Mouse (Mus musculus) c-Kit-positive CD71-negative TER-119-negative erythroid progenitor cells, embryonic 14.5 days (primary cell): Measurements from ENCODE around the gene Kmt2b.
A peak's percentile ranks its signal among the peaks of the same experiment; 100 is the strongest.

Source experiments
- DNase-seq: peaks from one replicate; pipeline ENCODE4 v3.0.0-alpha.2; 2013; ENCODE audit warnings: low read depth

Gene Kmt2b

DNA sequence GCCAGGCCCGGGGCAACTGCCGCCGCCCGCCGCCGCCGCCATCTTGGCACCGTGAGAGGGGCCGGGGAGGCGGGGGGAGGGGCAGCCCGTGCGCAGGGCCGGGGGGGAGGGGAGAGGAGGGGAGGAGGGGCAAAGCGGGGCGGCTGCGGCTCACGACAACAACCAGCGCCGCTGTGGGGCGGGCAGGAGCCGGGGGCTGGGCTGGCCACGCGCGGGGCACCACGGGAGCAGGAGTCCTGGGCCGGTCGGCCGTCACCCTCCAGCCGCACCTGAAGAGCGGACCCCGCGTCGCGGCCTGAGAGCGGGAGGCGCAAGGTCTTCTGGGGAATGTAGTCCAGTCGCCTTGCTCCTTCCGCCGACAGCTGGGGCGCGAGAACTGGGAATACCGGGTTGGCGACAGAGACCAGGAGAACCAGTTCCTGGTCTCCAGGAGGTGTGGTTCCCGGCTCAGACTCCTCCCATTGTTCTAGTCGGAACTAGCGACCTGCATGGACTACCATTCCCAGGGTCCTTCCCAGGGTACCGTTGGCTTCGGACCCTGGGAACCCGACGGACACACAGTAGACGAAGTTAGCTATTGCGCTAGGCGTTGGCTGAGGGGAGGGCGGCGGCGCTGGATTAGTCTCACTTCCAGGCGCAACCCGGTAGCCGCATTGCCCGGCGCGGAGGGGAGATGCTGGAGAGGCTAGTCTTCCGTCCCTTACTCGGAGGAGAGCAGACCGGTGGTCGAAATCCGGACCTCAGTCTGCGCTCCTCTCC is at the start of gene Kmt2b:
Gene Kmt2b (minus strand): TSS at position 51 of the 759 bp plus-strand sequence.
- DNase-seq: peak; percentile 82

DNA sequence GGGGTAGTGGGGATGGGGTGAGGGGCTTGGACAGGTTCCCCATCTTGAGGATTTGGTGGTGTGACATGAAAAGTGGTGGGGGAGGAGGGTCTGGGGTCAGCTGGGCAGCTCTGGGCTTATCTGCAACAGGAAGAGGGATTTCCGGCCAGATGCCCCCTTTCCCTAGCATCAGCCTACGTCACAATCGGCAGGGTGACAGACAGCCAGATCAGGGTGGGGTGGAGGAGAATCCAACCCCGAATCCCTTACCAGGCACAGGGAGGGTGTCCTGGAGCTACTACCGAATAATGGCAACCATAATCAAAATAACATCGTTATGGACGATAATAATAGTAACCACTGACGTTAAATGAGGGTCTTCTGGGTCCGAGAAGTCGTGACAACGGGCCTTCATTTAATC is 47.9 kb upstream of the Kmt2b start:
- DNase-seq: no peak

GRCm38 (mm10) chr7:30635752-30636151 is 47.2 kb upstream of the Kmt2b start, which contains the start of gene Etv2:
Gene Etv2, minus strand, starts transcription at chr7:30635852.
- no peak for DNase-seq

GRCm38 (mm10) chr7:30634621-30635020 is 46.1 kb upstream of the Kmt2b start:
- DNase-seq: peak; percentile 47

- no peak for DNase-seq
Observed at GRCm38 (mm10) chr7:30633762-30634412, 45.4 kb upstream of the Kmt2b start.

- DNase-seq: no peak
Observed at GRCm38 (mm10) chr7:30629013-30629412, 40.5 kb upstream of the Kmt2b start.

DNA sequence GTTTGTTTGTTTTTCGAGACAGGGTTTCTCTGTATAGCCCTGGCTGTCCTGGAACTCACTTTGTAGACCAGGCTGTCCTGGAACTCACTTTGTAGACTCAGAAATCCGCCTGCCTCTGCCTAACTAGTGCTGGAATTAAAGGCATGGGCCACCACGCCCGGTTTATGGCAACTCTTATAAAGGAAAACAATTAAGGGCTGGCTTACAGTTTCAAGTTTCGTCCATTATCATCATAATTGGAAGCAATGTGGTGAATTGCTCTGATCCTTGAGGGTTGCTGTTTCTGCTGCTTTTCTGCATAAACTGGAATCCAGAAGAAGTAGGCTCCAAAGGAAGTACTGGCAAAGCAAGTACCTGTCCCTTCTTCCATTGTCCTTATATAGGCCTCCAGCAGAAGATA is 38.1 kb upstream of the Kmt2b start:
- DNase-seq: no peak

- DNase-seq: peak; percentile 84
Observed at GRCm38 (mm10) chr7:30625530-30626384, 37.2 kb upstream of the Kmt2b start, which contains the start of gene Cox6b1. Gene Cox6b1, minus strand, starts transcription at chr7:30626151.

DNA sequence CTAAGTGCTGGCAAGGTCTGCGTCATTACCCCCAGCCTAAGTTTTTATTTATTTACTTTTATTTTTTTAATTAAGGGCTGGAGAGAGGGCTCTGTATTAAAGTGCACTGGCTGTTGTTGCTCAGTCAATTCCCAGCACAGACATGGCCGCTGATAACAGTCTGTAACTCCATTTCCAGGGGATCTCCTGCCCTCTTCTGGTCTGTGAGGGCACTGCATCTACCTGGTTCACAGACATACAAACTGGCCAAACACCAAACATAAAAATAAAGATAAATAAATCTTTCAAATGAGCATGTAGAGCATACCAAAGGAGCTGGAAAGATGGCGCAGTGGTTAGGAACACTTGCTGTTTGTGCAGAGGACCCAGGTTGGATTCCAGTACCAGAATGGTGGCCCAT is 30.7 kb upstream of the Kmt2b start:
- DNase-seq: no peak

DNA sequence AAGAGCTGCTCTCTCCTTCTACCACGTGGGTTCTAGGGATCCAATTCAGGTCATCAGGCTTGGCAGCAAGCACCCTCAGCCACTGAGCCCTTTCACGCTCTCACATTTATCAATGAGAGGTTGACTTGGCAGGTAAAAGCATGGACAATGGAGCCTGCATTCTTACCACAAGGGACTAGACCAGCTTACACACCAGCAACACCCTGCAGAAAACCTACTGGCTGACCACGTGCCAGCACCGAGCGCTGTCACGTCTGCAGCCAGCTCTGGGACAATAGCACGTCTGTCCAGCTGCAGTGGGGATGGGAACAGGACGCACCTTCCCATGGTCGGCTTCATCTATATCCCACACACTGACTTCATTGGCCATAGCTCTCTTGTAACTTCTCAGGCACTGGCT is 30.1 kb upstream of the Kmt2b start:
- no peak for DNase-seq

DNA sequence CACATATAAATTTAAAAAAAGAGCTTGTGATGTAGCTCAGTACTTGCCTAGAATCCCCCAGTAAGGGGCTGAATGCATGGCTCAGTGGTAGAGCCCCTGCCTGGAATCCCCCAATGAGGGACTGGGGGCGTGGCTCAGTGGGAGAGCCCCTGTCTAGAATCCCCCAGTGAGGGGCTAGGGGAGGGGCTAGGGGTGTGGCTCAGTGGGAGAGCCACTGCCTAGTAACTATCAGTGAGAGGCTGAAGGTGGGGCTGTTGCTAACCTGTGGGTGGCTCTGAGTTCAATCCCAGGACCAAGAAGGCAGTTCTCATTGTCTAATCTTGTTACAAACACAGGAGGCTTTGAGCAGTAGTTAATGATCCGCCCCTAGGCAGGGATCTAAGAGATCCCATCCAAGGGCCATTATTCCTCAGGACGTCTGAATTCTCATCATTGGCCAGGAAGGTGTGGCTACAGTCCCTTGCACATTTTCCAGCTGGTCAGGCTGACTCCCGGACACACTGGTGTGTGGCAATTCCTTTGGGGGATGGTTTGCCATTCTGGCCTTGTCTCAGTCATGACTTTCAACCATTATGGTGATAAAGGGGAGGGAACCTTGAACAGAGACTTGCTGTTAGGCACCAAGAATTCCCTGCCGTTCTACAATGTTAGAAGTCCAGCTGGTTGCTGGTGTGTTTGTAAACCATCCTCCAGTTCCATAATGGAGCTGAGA is 26.7 kb upstream of the Kmt2b start:
- DNase-seq: no peak

DNA sequence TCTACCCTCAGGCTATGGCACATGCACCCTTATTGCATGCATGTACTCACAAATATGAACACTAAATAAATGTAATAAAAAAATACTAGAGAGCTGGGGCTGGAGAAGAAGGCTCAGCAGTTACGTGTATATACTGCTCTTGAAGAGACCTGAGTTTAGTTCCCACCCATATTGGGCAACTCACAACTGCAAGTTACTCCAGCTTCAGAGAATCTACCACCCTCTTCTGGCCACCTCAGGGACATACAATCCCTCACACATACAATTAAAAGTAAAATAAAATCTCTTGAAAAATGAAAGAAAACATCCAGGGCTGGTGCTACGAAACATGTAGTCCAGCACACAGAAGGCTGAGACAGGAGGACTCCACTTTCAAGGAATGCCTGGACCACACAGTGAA is 25.9 kb upstream of the Kmt2b start:
- DNase-seq: no peak

DNA sequence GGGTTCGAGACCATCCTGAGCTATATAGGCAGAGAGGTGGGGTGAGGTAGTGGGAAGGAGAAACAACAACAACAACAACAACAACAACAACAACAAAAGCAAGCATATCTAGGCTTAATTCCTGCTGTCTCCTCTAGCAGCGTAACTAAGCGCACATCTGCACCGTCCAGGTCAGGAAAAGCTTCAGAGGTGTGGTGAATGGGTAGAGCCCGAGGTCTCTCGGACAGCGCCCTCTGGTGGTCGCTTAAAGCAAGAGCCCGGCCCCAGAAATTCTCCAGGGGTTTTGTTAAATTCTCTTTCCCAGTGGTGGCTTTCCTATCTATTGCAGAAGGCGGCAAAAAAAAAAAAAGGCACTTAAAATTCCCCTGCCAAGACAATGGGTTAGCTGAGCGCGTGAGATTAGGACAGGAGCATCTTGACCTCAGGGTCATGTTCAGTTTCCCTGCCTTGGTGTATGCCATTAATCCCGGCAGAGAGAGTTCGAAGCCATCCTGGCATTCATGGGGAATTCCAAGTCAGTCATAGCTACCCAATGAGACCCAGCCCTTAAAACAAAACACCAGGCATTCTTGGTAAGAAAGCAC is 25.1 kb upstream of the Kmt2b start:
- peak; percentile 60 for DNase-seq

DNA sequence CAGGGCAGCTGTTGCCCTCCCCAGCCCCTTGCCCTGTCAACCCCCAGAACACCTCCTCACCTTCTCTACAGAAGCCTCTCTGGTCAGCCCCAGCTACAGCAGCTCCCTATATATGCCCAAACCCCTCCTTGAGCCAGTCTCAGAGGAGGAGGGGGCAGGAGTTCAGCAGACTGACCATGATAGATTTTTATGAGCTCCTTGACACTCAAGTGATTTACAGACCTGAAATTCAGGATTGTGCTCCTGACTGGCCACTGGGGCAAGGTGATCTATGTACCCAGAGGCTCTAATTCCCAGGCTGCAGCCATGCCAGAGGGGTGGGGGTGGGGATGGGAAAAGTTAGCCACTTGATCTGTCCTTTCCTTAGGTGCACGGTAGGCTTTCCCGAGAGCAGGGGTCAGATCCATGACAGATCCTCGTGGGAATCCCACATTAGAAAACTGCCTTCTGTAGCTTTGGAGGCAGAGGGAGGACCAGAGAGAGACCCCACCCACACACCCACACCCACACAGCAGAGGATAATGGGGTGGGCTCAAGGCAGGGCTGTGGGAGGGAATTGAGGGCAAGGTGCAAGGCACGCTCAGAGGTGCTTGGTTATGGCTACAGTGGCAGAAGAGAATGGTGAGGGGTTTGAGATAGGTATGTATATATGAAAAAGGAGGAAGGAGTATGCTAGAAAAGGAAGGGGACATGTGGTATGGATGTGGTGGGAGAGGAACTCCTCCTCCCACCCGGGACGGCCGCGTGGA is 24.3 kb upstream of the Kmt2b start, which contains the start of gene Upk1a:
Gene Upk1a (minus strand): TSS at position 194 of the 749 bp plus-strand sequence.
- no peak for DNase-seq

- no peak for DNase-seq
Observed at GRCm38 (mm10) chr7:30610043-30610442, 21.5 kb upstream of the Kmt2b start.

DNA sequence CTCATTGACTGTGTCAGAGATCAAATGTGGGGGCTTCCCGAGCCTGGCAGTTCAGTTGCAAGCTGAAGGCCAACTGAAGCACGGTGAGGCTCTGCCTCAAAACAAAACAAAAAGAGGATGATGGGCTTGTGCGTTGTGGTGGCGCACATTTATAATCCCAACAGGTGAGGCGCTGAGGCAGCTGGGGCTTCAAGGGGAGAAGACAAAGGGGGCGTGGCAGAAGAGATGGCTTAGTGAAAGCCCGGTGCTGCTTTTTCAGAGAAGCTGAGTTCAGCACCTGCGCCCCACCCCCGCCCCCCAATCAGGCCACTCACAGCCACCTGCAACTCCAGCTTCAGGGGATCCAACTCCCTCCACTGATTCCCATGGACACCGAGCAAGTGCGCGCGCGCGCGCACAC is 19.9 kb upstream of the Kmt2b start:
- DNase-seq: no peak

- peak; percentile 57 for DNase-seq
Observed at GRCm38 (mm10) chr7:30607706-30608309, 19.3 kb upstream of the Kmt2b start.

DNA sequence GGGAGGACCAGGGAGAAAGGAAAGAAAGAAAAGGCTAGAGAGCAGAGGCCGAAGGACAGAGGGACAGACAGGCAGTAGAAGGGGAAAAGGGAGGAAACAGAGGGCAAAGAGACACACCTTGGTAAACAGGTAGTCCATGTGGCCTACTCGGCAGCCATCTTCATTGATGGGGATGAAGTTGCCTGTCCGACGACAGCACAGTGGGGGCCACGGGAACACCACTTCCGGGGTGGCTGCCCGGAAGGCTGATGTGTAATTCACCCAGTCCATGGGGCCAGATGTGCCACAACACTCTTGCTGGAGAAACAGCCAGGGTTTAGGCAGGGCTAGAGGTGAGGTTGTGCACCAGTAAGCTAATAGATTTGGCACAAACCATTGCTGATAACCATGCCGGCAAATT is 16.4 kb upstream of the Kmt2b start:
- no peak for DNase-seq

GRCm38 (mm10) chr7:30604424-30604823 is 15.9 kb upstream of the Kmt2b start:
- no peak for DNase-seq

DNA sequence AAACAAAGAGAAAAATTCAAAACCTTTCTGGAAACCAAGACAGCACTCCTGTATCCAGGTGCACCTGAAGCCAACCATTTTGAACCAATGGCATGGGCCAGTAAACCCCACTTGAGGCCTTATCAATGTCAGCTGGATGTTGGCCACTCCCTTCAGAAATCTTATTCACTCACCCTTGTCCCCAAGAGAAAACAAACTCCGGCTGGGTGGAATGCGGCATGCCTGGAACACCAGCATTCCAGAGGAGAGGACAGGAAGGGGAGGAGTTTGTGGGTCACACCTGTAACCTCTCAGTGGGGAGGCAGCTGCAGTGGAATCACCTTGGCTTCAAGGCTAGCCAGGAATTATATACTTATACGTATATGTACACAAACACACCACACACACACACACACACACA is 14.1 kb upstream of the Kmt2b start:
- no peak for DNase-seq
